Mouse (Mus musculus) thymus, postnatal 4 days (tissue): Measurements from ENCODE around the gene Fbrsl1.
A peak's percentile ranks its signal among the peaks of the same experiment; 100 is the strongest.

ENCODE experiments used
- DNase-seq: peaks from one replicate; pipeline ENCODE4 v3.0.0; 2021

The Fbrsl1 gene

DNA sequence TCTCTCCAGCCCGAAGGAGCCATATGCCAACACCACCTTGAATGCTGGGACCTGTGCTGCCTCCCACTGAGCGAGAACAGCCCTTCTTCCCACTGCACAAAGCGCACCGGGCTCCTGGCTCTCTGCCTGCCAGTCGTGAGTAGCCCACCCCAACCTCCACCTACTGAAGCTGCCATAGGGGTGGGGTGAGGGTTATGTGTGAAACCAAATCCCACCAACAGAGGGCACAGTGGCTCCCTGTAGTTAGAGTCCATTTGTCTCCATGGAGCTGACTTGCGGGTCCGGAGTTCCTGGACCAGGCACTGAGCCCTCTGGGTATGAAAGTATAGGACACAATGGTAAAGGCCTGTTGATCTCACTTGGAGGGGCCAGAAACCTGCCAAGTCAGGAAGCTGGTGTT lies 93.6 kb downstream of the Fbrsl1 start:
- peak; percentile 72 for DNase-seq

DNA sequence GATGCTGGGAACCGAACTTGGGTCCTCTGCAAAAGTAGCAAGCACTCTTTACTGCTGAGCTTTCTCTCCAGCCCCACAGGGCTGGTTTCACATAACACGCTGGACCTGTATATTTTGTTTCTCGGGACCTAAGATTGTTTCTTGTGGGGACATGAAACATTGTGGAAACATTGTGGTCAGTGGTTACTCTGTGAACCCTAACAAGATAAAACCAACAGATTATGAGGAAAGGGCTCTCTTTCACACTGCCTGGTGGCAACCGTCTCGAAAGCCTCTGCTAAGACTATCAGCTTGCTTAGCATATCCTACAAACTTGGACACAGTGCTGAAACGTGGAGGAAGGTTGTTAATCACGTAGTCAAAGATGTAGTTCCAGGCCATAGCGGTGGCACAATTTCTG lies 101.3 kb downstream of the Fbrsl1 start:
- no peak for DNase-seq

DNA sequence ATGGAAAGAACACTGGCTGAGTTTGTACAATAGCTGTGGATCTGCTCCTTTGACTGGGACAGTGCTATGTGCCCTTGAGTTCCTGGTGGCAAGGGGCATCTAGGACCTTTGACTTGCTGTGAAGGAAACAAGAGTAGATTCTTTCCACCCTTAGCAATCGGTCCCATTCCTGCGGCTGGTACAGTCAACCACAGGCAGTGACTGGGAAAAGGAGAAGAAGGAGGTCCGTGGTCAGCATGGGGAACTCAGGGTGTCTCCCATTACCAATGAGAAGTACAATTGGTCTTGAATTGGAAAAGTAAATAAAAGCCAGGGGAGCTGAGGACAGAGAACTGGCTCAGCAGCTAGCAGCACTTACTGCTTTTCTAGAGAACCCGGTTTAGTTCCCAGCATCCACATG lies 102.8 kb downstream of the Fbrsl1 start:
- no peak for DNase-seq

DNA sequence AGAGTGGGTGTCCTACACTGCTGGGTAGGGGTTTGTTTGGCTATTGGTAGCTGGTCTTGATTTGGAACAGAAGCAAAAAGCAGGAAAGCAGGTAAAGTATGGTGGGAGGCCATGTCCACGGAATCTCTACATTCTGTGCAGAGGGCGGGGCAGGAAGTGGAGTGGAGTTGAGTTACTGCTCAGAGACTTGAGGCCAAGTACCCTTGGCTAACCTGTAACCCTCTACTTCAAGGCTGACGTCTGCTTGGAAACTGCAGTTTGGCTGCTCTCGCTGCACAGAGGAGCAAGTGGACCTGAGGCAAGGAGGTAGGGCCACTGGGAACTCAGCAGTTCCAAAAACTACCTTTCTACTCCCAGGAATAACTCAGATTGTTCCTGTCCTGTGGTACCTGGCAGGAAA lies 103.8 kb downstream of the Fbrsl1 start, which contains the start of gene Lrcol1:
Lrcol1 (plus strand) TSS at position 207 of the 400 bp plus-strand sequence.
- DNase-seq = no peak

DNA sequence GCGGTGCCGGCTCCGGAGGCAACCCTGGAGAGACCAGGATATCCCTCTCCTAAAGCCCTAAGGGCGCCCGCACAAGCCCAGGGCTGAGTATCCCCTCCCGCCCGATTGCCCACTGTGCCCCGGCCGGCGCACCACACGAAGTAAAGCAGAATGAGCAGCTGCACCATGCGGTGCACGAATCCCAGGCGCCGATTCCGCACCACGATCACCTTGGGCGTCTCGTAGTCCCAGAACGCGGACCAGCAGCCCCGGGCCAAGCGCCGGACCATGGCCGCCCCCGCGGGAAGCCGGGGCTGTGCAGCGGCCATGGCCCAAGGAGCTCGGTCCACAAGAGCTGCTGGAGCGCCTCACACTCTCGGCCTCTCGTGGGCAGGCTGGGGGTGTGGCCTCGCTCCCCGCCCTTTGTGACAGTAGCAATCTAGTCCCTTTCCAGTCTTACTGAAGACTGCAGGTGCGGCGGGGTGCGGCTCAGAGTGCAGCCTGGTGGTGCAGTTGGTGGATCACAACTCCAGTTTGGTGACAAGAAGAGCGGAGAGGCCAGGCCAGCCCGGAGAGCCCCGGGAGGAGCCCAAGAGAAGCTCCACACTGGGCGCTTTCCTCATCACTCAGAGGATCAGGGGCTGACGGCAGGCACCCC lies 105.5 kb downstream of the Fbrsl1 start, which contains the start of gene P2rx2:
P2rx2 (minus strand) TSS at position 565 of the 637 bp plus-strand sequence.
- peak; percentile 64 for DNase-seq

DNA sequence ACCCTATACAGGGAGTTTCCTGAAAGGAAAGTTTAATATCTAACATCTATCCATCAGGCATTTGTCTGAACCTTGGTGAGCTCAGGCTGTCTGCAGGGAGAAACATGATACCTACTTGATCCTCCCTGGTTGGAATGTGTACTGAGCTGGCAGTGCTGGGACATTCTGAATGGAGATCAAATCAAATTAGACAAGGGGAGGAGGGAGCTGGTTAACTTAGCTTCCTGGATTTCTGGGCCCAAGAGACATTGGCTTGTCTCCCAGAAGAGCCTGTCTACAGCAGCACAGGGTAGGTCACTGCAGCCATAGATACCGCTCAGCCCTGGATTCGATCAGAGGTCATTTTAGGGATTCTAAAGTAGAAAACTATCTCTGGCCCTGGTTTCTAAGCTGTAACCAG lies 109.5 kb downstream of the Fbrsl1 start:
- DNase-seq = no peak

DNA sequence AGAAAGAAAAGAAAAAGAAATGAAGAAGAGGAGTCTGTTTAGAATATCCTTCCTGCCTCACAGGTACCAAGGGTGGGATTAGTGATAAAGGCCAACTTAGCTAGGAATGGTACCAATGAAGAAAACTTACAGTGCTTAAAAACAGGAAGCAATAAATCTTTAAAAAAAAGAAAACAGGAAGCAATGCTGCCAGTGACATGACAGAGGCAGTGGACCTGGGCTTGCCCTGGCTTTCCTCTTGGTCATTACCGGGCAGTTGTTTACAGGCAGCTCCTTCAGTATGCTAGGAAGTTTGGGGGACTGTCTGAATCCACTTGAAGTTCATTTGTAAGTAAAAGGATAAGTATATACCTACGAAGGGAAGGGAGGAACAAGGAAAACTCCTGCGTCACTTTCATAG lies 117.8 kb downstream of the Fbrsl1 start:
- DNase-seq = no peak

DNA sequence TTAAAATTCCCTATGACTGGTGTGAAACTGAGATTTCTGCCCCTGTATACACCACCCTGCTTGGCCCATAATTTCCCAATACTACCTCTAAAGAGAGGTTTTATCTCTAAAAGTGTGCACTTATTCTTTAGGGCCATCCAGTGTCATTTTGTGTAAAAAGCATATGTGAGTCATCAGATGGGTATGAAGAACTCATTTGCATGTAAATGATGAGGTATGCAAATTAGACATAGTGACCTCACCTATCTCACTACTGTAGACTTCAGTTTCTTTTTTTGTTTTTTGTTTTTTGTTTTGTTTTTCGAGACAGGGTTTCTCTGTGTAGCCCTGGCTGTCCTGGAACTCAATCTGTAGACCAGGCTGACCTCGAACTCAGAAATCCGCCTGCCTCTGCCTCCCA lies 135.2 kb downstream of the Fbrsl1 start:
- DNase-seq = no peak
